Mouse (Mus musculus): ENCODE measurements around the gene Arhgap29.

Arhgap29 gene

GRCm38 (mm10) chr3:121946765-121947164 lies 5.6 kb upstream of the Arhgap29 start:
- no peak for DNase-seq

GRCm38 (mm10) chr3:121950139-121950538 lies 2.2 kb upstream of the Arhgap29 start:
- no peak for DNase-seq

- DNase-seq, result no peak
Observed at GRCm38 (mm10) chr3:121951116-121951515, 1.2 kb upstream of the Arhgap29 start.

- DNase-seq, result peak; percentile 97
Observed at GRCm38 (mm10) chr3:121953049-121953432, 700 bp downstream of the Arhgap29 start.

GRCm38 (mm10) chr3:121953433-121954161 lies 1.3 kb downstream of the Arhgap29 start:
- peak; percentile 70 for DNase-seq

GRCm38 (mm10) chr3:121954421-121954820 lies 2.1 kb downstream of the Arhgap29 start:
- no peak for DNase-seq

- DNase-seq, result no peak
Observed at GRCm38 (mm10) chr3:121955527-121955926, 3.2 kb downstream of the Arhgap29 start.

- DNase-seq, result no peak
Observed at GRCm38 (mm10) chr3:121956789-121957188, 4.4 kb downstream of the Arhgap29 start.

- no peak for DNase-seq
Observed at GRCm38 (mm10) chr3:121957606-121958344, 5.4 kb downstream of the Arhgap29 start.

- DNase-seq, result no peak
Observed at GRCm38 (mm10) chr3:121964173-121964572, 11.8 kb downstream of the Arhgap29 start.

GRCm38 (mm10) chr3:121967681-121968476 lies 15.5 kb downstream of the Arhgap29 start:
- DNase-seq, result peak; percentile 93

GRCm38 (mm10) chr3:121968621-121969020 lies 16.3 kb downstream of the Arhgap29 start:
- DNase-seq, result peak; percentile 70

- DNase-seq, result no peak
Observed at GRCm38 (mm10) chr3:121969451-121969850, 17.1 kb downstream of the Arhgap29 start.

GRCm38 (mm10) chr3:121973761-121974160 lies 21.4 kb downstream of the Arhgap29 start:
- no peak for DNase-seq

GRCm38 (mm10) chr3:121975381-121975780 lies 23.0 kb downstream of the Arhgap29 start:
- DNase-seq, result no peak

GRCm38 (mm10) chr3:121981306-121981705 lies 29.0 kb downstream of the Arhgap29 start:
- DNase-seq, result no peak

GRCm38 (mm10) chr3:121982450-121982849 lies 30.1 kb downstream of the Arhgap29 start:
- DNase-seq, result no peak

GRCm38 (mm10) chr3:121995125-121995524 lies 42.8 kb downstream of the Arhgap29 start:
- no peak for DNase-seq

- no peak for DNase-seq
Observed at GRCm38 (mm10) chr3:121999934-122000333, 47.6 kb downstream of the Arhgap29 start.

GRCm38 (mm10) chr3:122001568-122001967 lies 49.2 kb downstream of the Arhgap29 start:
- DNase-seq, result no peak

GRCm38 (mm10) chr3:122009818-122010217 lies 57.5 kb downstream of the Arhgap29 start:
- no peak for DNase-seq

GRCm38 (mm10) chr3:122010292-122010691 lies 58.0 kb downstream of the Arhgap29 start:
- DNase-seq, result no peak

- DNase-seq, result no peak
Observed at GRCm38 (mm10) chr3:122012464-122012863, 60.1 kb downstream of the Arhgap29 start.

Data from kidney, adult 18-20 months (tissue).